Comparison of ENCODE assay signal across 30 mouse cellular contexts in genomic region chr3:99573335-99573976, GRCm38 (mm10).
DNase-seq lines count a peak whose midpoint lies in the region; ATAC-seq and TF ChIP-seq lines count a peak whose summit lies in the region.
"Had no signal": no experiment of that assay in that cellular context is flagged by ENCODE, and none has a peak within 500 bp of the region (broad histone marks: within the 10 kb centered on the region; RNA-seq: fewer than 3 reads in every experiment).

No protein-coding gene starts in this region.

- H3K27ac ChIP-seq in kidney, postnatal 0 days, result no peak overlapping the region
- no peak overlapping the region for H3K27ac ChIP-seq in limb, embryonic 12.5 days
- H3K27ac ChIP-seq in stomach, embryonic 16.5 days (ENCODE audit: low read length), result no peak overlapping the region
- no peak overlapping the region for H3K27ac ChIP-seq in hindbrain, embryonic 14.5 days
- H3K27ac ChIP-seq: embryonic facial prominence, embryonic 13.5 days; forebrain, embryonic 12.5 days; hindbrain, embryonic 10.5 days; lung, embryonic 15.5 days; neural tube, embryonic 12.5 days had no signal

- WGBS in kidney, postnatal 0 days, result 27% methylated on average over 6 of the region's 6 CpGs
- 31% methylated on average over 6 of the region's 6 CpGs for WGBS in limb, embryonic 12.5 days
- 33% methylated on average over 6 of the region's 6 CpGs for WGBS in stomach, embryonic 16.5 days
- 87% methylated on average over 6 of the region's 6 CpGs for WGBS in hindbrain, embryonic 14.5 days

- DNase-seq in embryo, embryonic 11 days, result peak; percentile 23
- no peak for DNase-seq in embryo, embryonic 10 days (ENCODE audit: low spot score)
- DNase-seq in kidney, postnatal 0 days (ENCODE audit: low spot score), result peak; percentile 14
- no peak for DNase-seq in kidney, postnatal 25 days
- DNase-seq in ovary, postnatal 10 days (ENCODE audit: low spot score), result no peak
- no peak for DNase-seq in hindbrain, embryonic 14.5 days (ENCODE audit: low spot score)
- DNase-seq: adrenal gland, postnatal 25 days; cerebellum, adult 11-12 months; cerebellum, adult 9-11 months; forebrain, postnatal 0 days; gastrocnemius, postnatal 14 days; heart, postnatal 14 days; kidney, postnatal 10 days; layer of hippocampus, adult 9-11 months; right cerebral cortex, postnatal 4 days; thymus, postnatal 14 days had no signal

- H3K4me3 ChIP-seq in kidney, postnatal 0 days (replicated peaks; ENCODE audit: low read depth, low read length), result no peak overlapping the region
- H3K4me3 ChIP-seq in limb, embryonic 12.5 days (replicated peaks), result no peak overlapping the region
- H3K4me3 ChIP-seq in stomach, embryonic 16.5 days (replicated peaks; ENCODE audit: low read length), result no peak overlapping the region
- no peak overlapping the region for H3K4me3 ChIP-seq in hindbrain, embryonic 14.5 days (replicated peaks; ENCODE audit: low read length)
- H3K4me3 ChIP-seq: embryonic facial prominence, embryonic 13.5 days; erythroblast, embryonic 14.5 days; forebrain, embryonic 12.5 days; hindbrain, embryonic 10.5 days; lung, embryonic 15.5 days; myocyte; neural tube, embryonic 12.5 days had no signal

- no peak for ATAC-seq in kidney, postnatal 0 days (replicated peaks; ENCODE audit: low FRiP score, low read depth)
- peak; percentile 93 for ATAC-seq in limb, embryonic 12.5 days (ENCODE audit: insufficient number of reproducible peaks, insufficient read depth, low FRiP score, low TSS enrichment, low read depth)
- ATAC-seq in stomach, embryonic 16.5 days (ENCODE audit: insufficient read depth, low FRiP score), result 0 out of 2 replicates have a peak, but pooled peaks have one; percentile 50
- ATAC-seq in hindbrain, embryonic 14.5 days (ENCODE audit: low FRiP score), result no peak
- ATAC-seq: forebrain, postnatal 0 days; hindbrain, embryonic 16.5 days; intestine, embryonic 16.5 days had no signal

- TF ChIP-seq CTCF in kidney, postnatal 0 days (IDR thresholded peaks at IDR 0.05; ENCODE audit: low read depth), result no peak

- no peaks in the 10 kb centered on the region for H3K27me3 ChIP-seq in kidney, postnatal 0 days (ENCODE audit: insufficient read depth, low read length)
- H3K27me3 ChIP-seq in limb, embryonic 12.5 days, result no peaks in the 10 kb centered on the region
- H3K27me3 ChIP-seq in stomach, embryonic 16.5 days (ENCODE audit: control insufficient read depth, insufficient read depth, low read length), result no peaks in the 10 kb centered on the region
- H3K27me3 ChIP-seq in hindbrain, embryonic 14.5 days (ENCODE audit: control insufficient read depth, insufficient read depth, low read length), result no peaks in the 10 kb centered on the region
- H3K27me3 ChIP-seq: embryonic facial prominence, embryonic 13.5 days; forebrain, embryonic 12.5 days; lung, embryonic 15.5 days; neural tube, embryonic 12.5 days had no signal

- no peak overlapping the region for H3K4me2 ChIP-seq in kidney, postnatal 0 days (ENCODE audit: low read length)
- no peak overlapping the region for H3K4me2 ChIP-seq in limb, embryonic 12.5 days
- no peak overlapping the region for H3K4me2 ChIP-seq in stomach, embryonic 16.5 days (ENCODE audit: low read depth, low read length)
- H3K4me2 ChIP-seq in hindbrain, embryonic 14.5 days (replicated peaks), result no peak overlapping the region
- H3K4me2 ChIP-seq: embryonic facial prominence, embryonic 13.5 days; forebrain, embryonic 12.5 days; liver, embryonic 11.5 days; lung, embryonic 15.5 days; midbrain, embryonic 11.5 days; neural tube, embryonic 12.5 days had no signal

- H3K9ac ChIP-seq in kidney, postnatal 0 days (ENCODE audit: low read depth, low read length), result no peak overlapping the region
- H3K9ac ChIP-seq in limb, embryonic 12.5 days (replicated peaks), result no peak overlapping the region
- H3K9ac ChIP-seq in stomach, embryonic 16.5 days (ENCODE audit: low read length), result no peak overlapping the region
- H3K9ac ChIP-seq in hindbrain, embryonic 14.5 days, result no peak overlapping the region
- H3K9ac ChIP-seq: embryonic facial prominence, embryonic 13.5 days; forebrain, embryonic 12.5 days; forebrain, postnatal 0 days; lung, embryonic 15.5 days; neural tube, embryonic 12.5 days had no signal

- H3K36me3 ChIP-seq in kidney, postnatal 0 days (ENCODE audit: insufficient read depth, low read length), result no peaks in the 10 kb centered on the region
- no peaks in the 10 kb centered on the region for H3K36me3 ChIP-seq in limb, embryonic 12.5 days
- no peaks in the 10 kb centered on the region for H3K36me3 ChIP-seq in stomach, embryonic 16.5 days (ENCODE audit: control insufficient read depth, insufficient read depth, low read length)
- H3K36me3 ChIP-seq in hindbrain, embryonic 14.5 days (replicated peaks; ENCODE audit: control insufficient read depth, insufficient read depth), result no peaks in the 10 kb centered on the region
- H3K36me3 ChIP-seq: embryonic facial prominence, embryonic 13.5 days; forebrain, embryonic 12.5 days; G1E; hindbrain, embryonic 10.5 days; lung, embryonic 15.5 days; neural tube, embryonic 12.5 days had no signal

- H3K9me3 ChIP-seq in kidney, postnatal 0 days (replicated peaks; ENCODE audit: low read length), result no peaks in the 10 kb centered on the region
- H3K9me3 ChIP-seq in limb, embryonic 12.5 days, result no peaks in the 10 kb centered on the region
- H3K9me3 ChIP-seq in stomach, embryonic 16.5 days (replicated peaks; ENCODE audit: control insufficient read depth, low read length), result no peaks in the 10 kb centered on the region
- no peaks in the 10 kb centered on the region for H3K9me3 ChIP-seq in hindbrain, embryonic 14.5 days (ENCODE audit: control insufficient read depth, low read length)
- H3K9me3 ChIP-seq: embryonic facial prominence, embryonic 13.5 days; forebrain, embryonic 12.5 days; G1E; hindbrain, embryonic 10.5 days; lung, embryonic 15.5 days; neural tube, embryonic 12.5 days had no signal

- H3K4me1 ChIP-seq in kidney, postnatal 0 days (replicated peaks; ENCODE audit: insufficient read depth, low read length), result no peaks in the 10 kb centered on the region
- H3K4me1 ChIP-seq in limb, embryonic 12.5 days (replicated peaks), result 0 out of 2 replicates have a peak, but pooled peaks cover 19% of the 10 kb centered on the region
- no peaks in the 10 kb centered on the region for H3K4me1 ChIP-seq in stomach, embryonic 16.5 days (ENCODE audit: control insufficient read depth, insufficient read depth, low read length)
- H3K4me1 ChIP-seq in hindbrain, embryonic 14.5 days (replicated peaks; ENCODE audit: control insufficient read depth, insufficient read depth, low read length), result no peaks in the 10 kb centered on the region
- H3K4me1 ChIP-seq: embryonic facial prominence, embryonic 13.5 days; forebrain, embryonic 12.5 days; hindbrain, embryonic 10.5 days; lung, embryonic 15.5 days; neural tube, embryonic 12.5 days had no signal

Comparison
In these comparisons a context has a peak if more than half of its experiments do, and no peak if none do; other contexts are left out.
1. DNase-seq: peak in embryo, embryonic 11 days (single experiment) and kidney, postnatal 0 days (single experiment); none in embryo, embryonic 10 days (single experiment), kidney, postnatal 25 days (0 of 2), ovary, postnatal 10 days (single experiment) and hindbrain, embryonic 14.5 days (single experiment).
2. ATAC-seq: peak in limb, embryonic 12.5 days (single experiment) and stomach, embryonic 16.5 days (single experiment); none in kidney, postnatal 0 days (single experiment) and hindbrain, embryonic 14.5 days (single experiment).